Mouse (Mus musculus): ENCODE results near the gene Fcer1g. TPM values are rescaled to one million over a fixed set of nuclear protein-coding genes. Genes with fewer than 3 reads are reported as not detected.
"Not testable (repeated sequence)": the region's sequence is repeated elsewhere in the genome, so short reads cannot be mapped to it uniquely, and the experiment has no call there.

The Fcer1g gene
- polyA plus RNA-seq, 1 experiment: 7.1 TPM

DNA sequence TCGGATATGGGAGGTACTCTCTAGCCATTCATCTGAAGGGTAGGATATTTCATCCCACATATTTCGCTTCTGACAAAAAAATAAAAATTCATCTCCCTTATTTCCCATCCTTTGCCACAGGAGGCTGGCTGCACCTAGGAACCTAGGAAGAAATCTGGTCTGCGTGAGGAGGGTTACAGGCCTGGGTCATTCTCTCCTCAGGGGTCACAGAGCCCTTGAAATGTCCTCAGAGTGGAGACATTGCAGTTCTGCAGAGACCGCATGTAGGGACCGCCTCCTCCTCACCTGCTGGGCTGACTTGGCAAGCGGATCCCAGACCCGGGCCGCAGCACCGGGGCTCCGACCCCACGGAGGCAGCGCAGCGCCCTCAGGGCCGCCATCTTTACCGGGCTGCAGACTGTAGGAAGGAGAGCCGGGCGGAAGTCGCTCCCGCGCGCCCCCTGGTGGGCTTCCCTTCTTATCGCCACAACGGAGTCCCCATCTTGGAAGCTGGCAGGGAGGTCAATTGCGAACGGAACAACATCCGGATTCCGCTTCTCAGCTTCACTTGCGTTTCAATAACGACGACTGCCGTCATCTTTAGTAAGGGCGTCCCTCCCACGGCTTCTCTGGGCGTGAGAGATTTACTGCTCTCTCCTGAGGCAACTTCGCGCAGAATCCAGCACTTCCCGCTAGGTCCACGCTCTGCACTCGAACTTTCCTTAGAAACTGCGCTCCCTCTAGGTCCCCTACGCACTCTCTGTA lies 12.7 kb upstream of the Fcer1g start:
- TF ChIP-seq POLR2A (IDR thresholded peaks at IDR 0.05; ENCODE audit: low read depth, low read length) (peak; percentile 91), CTCF (IDR thresholded peaks at IDR 0.05; ENCODE audit: borderline replicate concordance, insufficient read depth, low read length) (0 out of 2 replicates have a peak, but pooled peaks have one; percentile 21)
- Histone ChIP-seq H3K4me3 (ENCODE audit: insufficient read depth, low read length) (peak overlapping the region; percentile 87), H3K4me1 (ENCODE audit: control insufficient read depth, insufficient read depth, low read length) (peaks cover 3% of the 10 kb centered on the region)

GRCm38 (mm10) chr1:171245353-171245752 lies 11.2 kb upstream of the Fcer1g start:
- TF ChIP-seq POLR2A (IDR thresholded peaks at IDR 0.05; ENCODE audit: low read depth, low read length): no peak; the same call in 1 of the 2 replicates
- no peak for TF ChIP-seq CTCF (IDR thresholded peaks at IDR 0.05; ENCODE audit: borderline replicate concordance, insufficient read depth, low read length)
- Histone ChIP-seq H3K27ac (ENCODE audit: insufficient read depth, low read length) (peak overlapping the region; percentile 37), H3K4me3 (ENCODE audit: insufficient read depth, low read length) (no peak overlapping the region), H3K4me1 (ENCODE audit: control insufficient read depth, insufficient read depth, low read length) (peaks cover 3% of the 10 kb centered on the region)

More for the DNA sequence above, 12.7 kb upstream of the Fcer1g start:
- peak overlapping the region; percentile 88 for H3K27ac ChIP-seq (ENCODE audit: insufficient read depth, low read length)

DNA sequence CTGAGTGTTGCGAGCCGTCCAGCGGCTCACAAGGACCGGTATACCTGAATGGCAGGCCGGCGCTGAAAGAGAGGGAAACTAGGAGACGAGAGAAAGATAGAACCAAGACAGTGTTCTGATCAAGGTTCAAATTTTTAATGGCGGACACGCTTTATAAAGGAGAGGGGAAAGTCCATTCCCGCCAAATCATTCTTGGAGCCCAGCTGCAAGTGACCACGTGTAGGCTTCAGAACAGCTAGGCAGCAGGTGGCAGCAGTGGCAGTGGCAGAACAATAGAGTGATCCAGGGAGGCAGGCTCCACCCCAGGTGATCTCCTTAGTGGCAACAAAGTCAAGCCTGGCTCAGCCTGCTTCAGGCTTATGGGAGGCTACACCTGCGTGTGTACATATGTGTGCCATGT lies 7.8 kb upstream of the Fcer1g start:
- H3K27ac ChIP-seq (ENCODE audit: insufficient read depth, low read length); H3K4me3 ChIP-seq (ENCODE audit: insufficient read depth, low read length); H3K4me1 ChIP-seq (ENCODE audit: control insufficient read depth, insufficient read depth, low read length): not testable (repeated sequence)

- no peak for TF ChIP-seq POLR2A (IDR thresholded peaks at IDR 0.05; ENCODE audit: low read depth, low read length)
- no peak for TF ChIP-seq CTCF (IDR thresholded peaks at IDR 0.05; ENCODE audit: borderline replicate concordance, insufficient read depth, low read length)
- Histone ChIP-seq H3K4me1 (ENCODE audit: control insufficient read depth, insufficient read depth, low read length) (no peaks in the 10 kb centered on the region; the same call in 1 of the 2 replicates), H3K4me3 (ENCODE audit: insufficient read depth, low read length) (no peak overlapping the region), H3K27ac (ENCODE audit: insufficient read depth, low read length) (no peak overlapping the region)
These were observed 6.7 kb upstream of the Fcer1g start for GRCm38 (mm10) chr1:171240911-171241310.

GRCm38 (mm10) chr1:171239992-171240744 lies 6.0 kb upstream of the Fcer1g start:
- Histone ChIP-seq H3K4me1 (ENCODE audit: control insufficient read depth, insufficient read depth, low read length) (no peaks in the 10 kb centered on the region), H3K27ac (ENCODE audit: insufficient read depth, low read length) (no peak overlapping the region), H3K4me3 (ENCODE audit: insufficient read depth, low read length) (no peak overlapping the region)
- TF ChIP-seq POLR2A (IDR thresholded peaks at IDR 0.05; ENCODE audit: low read depth, low read length) (no peak), CTCF (IDR thresholded peaks at IDR 0.05; ENCODE audit: borderline replicate concordance, insufficient read depth, low read length) (no peak)

DNA sequence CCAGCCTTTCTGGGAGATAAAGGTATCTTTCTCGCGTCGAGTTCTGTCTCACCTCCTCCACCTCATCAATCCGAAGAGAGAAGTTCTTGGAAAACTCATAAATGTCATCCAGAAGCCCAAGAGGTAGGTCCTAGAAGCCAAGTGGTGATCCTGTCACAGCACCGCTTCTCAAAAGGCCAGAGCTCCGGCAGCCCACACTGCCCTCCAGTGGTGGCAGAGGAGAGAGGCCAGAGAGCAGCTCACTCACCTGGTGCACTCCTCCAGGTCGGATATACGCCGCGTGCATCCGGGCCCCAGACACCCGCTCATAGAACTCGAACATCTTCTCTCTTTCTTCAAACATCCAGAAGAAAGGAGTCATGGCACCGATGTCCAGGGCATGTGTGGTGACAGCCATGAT lies 4.3 kb upstream of the Fcer1g start:
- Histone ChIP-seq H3K4me3 (ENCODE audit: insufficient read depth, low read length) (no peak overlapping the region), H3K27ac (ENCODE audit: insufficient read depth, low read length) (no peak overlapping the region), H3K4me1 (ENCODE audit: control insufficient read depth, insufficient read depth, low read length) (no peaks in the 10 kb centered on the region)
- TF ChIP-seq CTCF (IDR thresholded peaks at IDR 0.05; ENCODE audit: borderline replicate concordance, insufficient read depth, low read length) (peak; percentile 82), POLR2A (IDR thresholded peaks at IDR 0.05; ENCODE audit: low read depth, low read length) (no peak)

- Histone ChIP-seq H3K4me3 (ENCODE audit: insufficient read depth, low read length) (no peak overlapping the region), H3K27ac (ENCODE audit: insufficient read depth, low read length) (no peak overlapping the region), H3K4me1 (ENCODE audit: control insufficient read depth, insufficient read depth, low read length) (no peaks in the 10 kb centered on the region)
- TF ChIP-seq CTCF (IDR thresholded peaks at IDR 0.05; ENCODE audit: borderline replicate concordance, insufficient read depth, low read length) (no peak), POLR2A (IDR thresholded peaks at IDR 0.05; ENCODE audit: low read depth, low read length) (no peak)
These were observed 3.3 kb upstream of the Fcer1g start for GRCm38 (mm10) chr1:171237438-171237837.

DNA sequence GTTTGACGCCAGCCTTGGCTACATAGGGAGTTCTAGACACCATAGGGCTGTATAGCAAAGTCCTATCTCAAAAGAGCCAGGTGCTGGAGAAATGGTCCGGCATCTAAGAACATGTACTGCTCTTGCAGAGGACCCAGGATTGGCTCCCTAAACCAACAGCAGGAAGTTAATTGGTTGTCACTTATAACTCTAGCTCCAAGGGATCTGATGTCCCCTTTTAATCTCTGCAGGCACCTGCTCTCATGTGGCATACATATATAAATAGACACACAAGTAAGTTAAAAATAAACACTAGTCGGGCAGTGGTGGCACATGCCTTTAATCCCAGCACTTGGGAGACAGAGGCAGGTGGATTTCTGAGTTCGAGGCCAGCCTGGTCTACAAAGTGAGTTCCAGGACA lies 1.6 kb upstream of the Fcer1g start:
- TF ChIP-seq POLR2A (IDR thresholded peaks at IDR 0.05; ENCODE audit: low read depth, low read length) (no peak), CTCF (IDR thresholded peaks at IDR 0.05; ENCODE audit: borderline replicate concordance, insufficient read depth, low read length) (no peak)
- Histone ChIP-seq H3K4me3 (ENCODE audit: insufficient read depth, low read length) (no peak overlapping the region), H3K27ac (ENCODE audit: insufficient read depth, low read length) (no peak overlapping the region), H3K4me1 (ENCODE audit: control insufficient read depth, insufficient read depth, low read length) (no peaks in the 10 kb centered on the region)

DNA sequence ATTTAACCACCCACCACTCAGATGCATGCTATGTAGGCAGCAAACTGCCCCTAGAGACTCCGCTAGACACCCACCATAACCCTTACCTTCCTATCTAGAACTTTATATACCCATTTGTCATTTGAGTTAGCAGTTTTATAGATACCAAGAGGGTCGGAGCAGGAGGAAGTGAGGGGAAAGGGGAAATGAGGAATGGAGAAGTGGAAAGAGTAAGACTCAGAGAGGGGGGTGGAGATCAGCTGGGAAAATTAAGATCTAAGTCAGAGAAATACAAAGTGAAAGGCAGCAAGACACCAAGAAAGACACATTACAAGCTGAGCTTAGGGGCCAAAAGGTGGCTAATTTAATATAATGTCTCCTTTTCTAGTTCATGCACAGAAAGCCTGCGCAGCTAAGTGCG lies 373 bp upstream of the Fcer1g start:
- Histone ChIP-seq H3K27ac (ENCODE audit: insufficient read depth, low read length) (no peak overlapping the region), H3K4me1 (ENCODE audit: control insufficient read depth, insufficient read depth, low read length) (no peaks in the 10 kb centered on the region), H3K4me3 (ENCODE audit: insufficient read depth, low read length) (no peak overlapping the region)
- TF ChIP-seq POLR2A (IDR thresholded peaks at IDR 0.05; ENCODE audit: low read depth, low read length) (no peak), CTCF (IDR thresholded peaks at IDR 0.05; ENCODE audit: borderline replicate concordance, insufficient read depth, low read length) (no peak)
